Mouse (Mus musculus): Measurements from ENCODE around the gene Btbd35f3. TPM values are rescaled to one million over a fixed set of nuclear protein-coding genes. Genes with fewer than 3 reads are reported as not detected.
"Not testable (repeated sequence)": the region's sequence is repeated elsewhere in the genome, so short reads cannot be mapped to it uniquely, and the experiment has no call there.

Btbd35f3 gene
- total RNA-seq (2021): not detected
- long read RNA-seq, experiment 1: 0 reads
- long read RNA-seq, experiment 2: 0 reads

DNA sequence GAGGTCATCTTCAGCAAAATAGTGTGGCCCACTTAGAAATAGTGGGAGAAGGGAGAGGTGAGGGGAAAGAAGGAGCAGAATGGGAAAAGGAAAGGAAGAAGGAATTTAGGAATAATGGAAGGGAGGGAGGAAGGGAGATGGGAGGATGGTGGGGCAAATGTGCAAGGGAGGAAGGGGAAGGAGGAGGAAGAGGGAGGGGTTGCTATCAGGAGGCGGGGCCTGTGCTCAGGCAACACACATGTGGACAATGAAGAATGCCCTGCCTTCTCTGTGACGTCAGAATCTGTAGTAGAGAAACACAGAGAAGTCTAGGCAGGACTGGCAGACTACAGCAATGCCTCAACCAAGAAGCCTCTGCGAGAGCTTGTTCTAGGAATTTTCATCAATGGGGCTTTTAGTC lies at the start of gene Btbd35f3:
Gene Btbd35f3, plus strand, starts transcription at position 301 of the 400 bp plus-strand sequence.
- intact Hi-C loops (cut with DNase I); H3K4me3 ChIP-seq; DNase-seq (ENCODE audit: extremely low spot score in 1 of 2, low spot score in 2 of 2); H3K27ac ChIP-seq: not testable (repeated sequence)

Other genes starting within 250 kb of the Btbd35f3 start
- not detected for gene Btbd35f16, start 80.7 kb upstream of the Btbd35f3 start, total RNA-seq (2021)
- gene Btbd35f28, start 158.9 kb downstream of the Btbd35f3 start, total RNA-seq (2021): not detected